Mouse (Mus musculus): ENCODE data around the gene Srgap3. TPM values are rescaled to one million over a fixed set of nuclear protein-coding genes. Genes with fewer than 3 reads are reported as not detected.

Srgap3 gene
- total RNA-seq, 2 experiments from 2014 or later = 254 to 257 TPM

- DNase-seq (ENCODE audit: low spot score in 2 of 2) = peak in 1 of 2 experiments; percentile 41
Measured at GRCm38 (mm10) chr6:112820298-112820992, 126.6 kb downstream of the Srgap3 start.

GRCm38 (mm10) chr6:112818403-112818901, 128.6 kb downstream of the Srgap3 start:
- DNase-seq (ENCODE audit: low spot score in 2 of 2) = no peak

GRCm38 (mm10) chr6:112815604-112816003, 131.5 kb downstream of the Srgap3 start:
- DNase-seq (ENCODE audit: low spot score in 2 of 2) = no peak

- no peak for DNase-seq (ENCODE audit: low spot score in 2 of 2)
Measured at GRCm38 (mm10) chr6:112814525-112815086, 132.5 kb downstream of the Srgap3 start.

GRCm38 (mm10) chr6:112812884-112813283, 134.2 kb downstream of the Srgap3 start:
- DNase-seq (ENCODE audit: low spot score in 2 of 2) = no peak

GRCm38 (mm10) chr6:112810521-112810830, 136.6 kb downstream of the Srgap3 start:
- no peak for DNase-seq (ENCODE audit: low spot score in 2 of 2)

GRCm38 (mm10) chr6:112809658-112810520, 137.2 kb downstream of the Srgap3 start:
- DNase-seq (ENCODE audit: low spot score in 2 of 2) = peak; percentile 56 to 81

GRCm38 (mm10) chr6:112808738-112809137, 138.3 kb downstream of the Srgap3 start:
- no peak for DNase-seq (ENCODE audit: low spot score in 2 of 2)

- no peak for DNase-seq (ENCODE audit: low spot score in 2 of 2)
Measured at GRCm38 (mm10) chr6:112801917-112802316, 145.1 kb downstream of the Srgap3 start.

DNA sequence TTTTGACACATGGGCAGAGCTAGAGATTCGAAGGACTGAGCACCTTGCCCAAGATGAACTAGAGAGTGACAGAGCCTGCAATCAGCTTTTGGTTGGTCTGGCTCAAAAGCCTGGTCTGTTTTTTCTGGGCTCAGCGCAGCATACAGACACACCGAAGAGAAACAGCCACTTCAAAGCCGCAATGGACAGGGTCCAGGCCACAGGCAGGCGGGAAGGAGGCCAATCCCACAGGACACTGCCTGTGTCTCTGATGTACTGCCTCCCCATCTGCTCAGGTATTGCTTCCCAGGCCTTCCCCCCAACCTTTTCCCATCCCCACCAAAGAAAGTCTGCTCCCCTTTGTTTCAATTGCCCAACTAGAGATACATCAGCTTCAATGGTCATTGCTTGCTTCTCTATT, 148.7 kb downstream of the Srgap3 start:
- DNase-seq (ENCODE audit: low spot score in 2 of 2) = no peak

GRCm38 (mm10) chr6:112796607-112797006, 150.5 kb downstream of the Srgap3 start:
- DNase-seq (ENCODE audit: low spot score in 2 of 2) = no peak

- no peak for DNase-seq (ENCODE audit: low spot score in 2 of 2)
Measured at GRCm38 (mm10) chr6:112793887-112794286, 153.2 kb downstream of the Srgap3 start.

GRCm38 (mm10) chr6:112789901-112790300, 157.2 kb downstream of the Srgap3 start:
- no peak for DNase-seq (ENCODE audit: low spot score in 2 of 2)

GRCm38 (mm10) chr6:112788617-112789016, 158.4 kb downstream of the Srgap3 start:
- no peak for DNase-seq (ENCODE audit: low spot score in 2 of 2)

- no peak for DNase-seq (ENCODE audit: low spot score in 2 of 2)
Measured at GRCm38 (mm10) chr6:112788174-112788573, 158.9 kb downstream of the Srgap3 start.

DNA sequence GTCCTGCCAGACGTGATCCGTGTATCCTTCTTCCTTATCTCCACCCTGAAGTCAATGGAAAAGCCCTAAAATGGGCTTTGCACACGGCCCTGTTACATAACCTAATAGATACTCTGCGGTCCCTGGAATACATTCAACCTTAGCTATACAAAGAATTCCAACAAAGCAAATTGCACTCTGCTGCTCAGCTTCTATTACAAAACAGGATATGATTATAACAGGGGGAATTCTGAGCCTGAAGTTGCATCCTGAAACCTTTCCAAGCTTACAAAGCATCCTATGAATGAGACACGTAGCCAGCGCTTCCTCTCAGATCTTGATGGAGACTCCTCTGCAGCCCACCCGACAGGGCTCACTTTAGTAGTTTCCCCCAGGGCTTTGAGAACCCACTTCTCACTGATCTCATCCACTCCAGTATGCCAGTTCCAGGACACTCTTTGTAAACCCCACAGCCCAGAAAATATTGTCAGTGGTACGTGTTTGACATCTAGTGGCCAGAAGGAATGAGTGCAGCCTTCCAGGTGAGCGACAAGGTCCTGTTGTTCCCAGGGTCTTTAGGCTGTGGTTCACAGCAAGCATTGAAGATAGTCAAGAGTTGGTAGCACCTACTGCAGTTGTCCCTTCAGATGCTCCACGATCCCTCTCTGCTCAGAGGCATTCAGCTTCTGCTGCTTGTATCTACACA, 165.5 kb downstream of the Srgap3 start:
- DNase-seq (ENCODE audit: low spot score in 2 of 2) = no peak

GRCm38 (mm10) chr6:112778211-112778610, 168.9 kb downstream of the Srgap3 start:
- peak in 1 of 2 experiments; percentile 42 for DNase-seq (ENCODE audit: low spot score in 2 of 2)

GRCm38 (mm10) chr6:112776718-112777117, 170.3 kb downstream of the Srgap3 start:
- no peak for DNase-seq (ENCODE audit: low spot score in 2 of 2)

GRCm38 (mm10) chr6:112773754-112774153, 173.3 kb downstream of the Srgap3 start:
- DNase-seq (ENCODE audit: low spot score in 2 of 2) = no peak

DNA sequence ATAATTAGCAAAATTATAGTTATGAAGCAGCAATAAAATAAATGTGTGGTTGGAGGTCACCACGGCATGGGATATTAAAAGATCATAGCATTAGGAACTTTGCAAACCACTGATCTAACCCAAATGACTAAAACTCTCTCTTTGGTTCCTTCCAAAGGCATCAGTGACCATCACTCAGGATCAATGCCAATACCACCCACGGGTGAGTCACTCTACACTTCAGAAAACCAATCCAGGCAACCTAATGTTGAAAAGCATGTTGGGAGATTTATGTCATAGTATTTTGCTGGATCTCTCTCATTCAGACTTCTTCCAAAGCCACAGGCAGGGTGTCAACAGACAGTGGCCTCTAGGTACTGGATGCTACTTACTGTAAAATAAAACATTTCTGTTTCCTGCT, 176.1 kb downstream of the Srgap3 start:
- DNase-seq (ENCODE audit: low spot score in 2 of 2) = no peak

GRCm38 (mm10) chr6:112758541-112758940, 188.5 kb downstream of the Srgap3 start:
- no peak for DNase-seq (ENCODE audit: low spot score in 2 of 2)

Data from layer of hippocampus, postnatal 14 days (tissue).